Mouse (Mus musculus): Measurements from ENCODE around the gene Helb. TPM values are rescaled to one million over a fixed set of nuclear protein-coding genes. Genes with fewer than 3 reads are reported as not detected.

The Helb gene
- total RNA-seq, 2 experiments from 2014 or later = 6.2 to 8.1 TPM

- DNase-seq (ENCODE audit: low spot score in 2 of 2) = no peak
Observed at GRCm38 (mm10) chr10:120095716-120096115, 17.1 kb downstream of the Helb start.

GRCm38 (mm10) chr10:120095136-120095535, 17.7 kb downstream of the Helb start:
- DNase-seq (ENCODE audit: low spot score in 2 of 2) = no peak

GRCm38 (mm10) chr10:120092548-120092947, 20.2 kb downstream of the Helb start:
- no peak for DNase-seq (ENCODE audit: low spot score in 2 of 2)

DNA sequence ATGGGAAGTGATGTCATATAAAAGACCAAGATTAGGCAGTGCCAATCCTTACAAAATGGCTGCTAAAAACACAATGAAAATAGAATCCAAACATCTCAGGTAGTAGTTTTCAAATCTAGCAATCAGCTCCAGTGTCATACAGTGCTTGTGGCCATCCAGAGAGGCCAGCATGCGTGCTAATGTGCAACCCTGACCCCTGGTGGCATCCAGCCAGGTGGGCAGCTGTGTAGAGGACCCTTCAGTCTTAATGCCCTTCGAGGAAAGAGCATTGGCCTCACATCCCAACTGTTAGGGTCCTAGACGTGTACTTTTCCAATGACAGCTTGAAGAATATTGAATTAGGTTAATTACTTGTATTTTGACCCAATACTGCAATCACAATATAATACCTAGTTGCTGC, 34.9 kb downstream of the Helb start:
- no peak for DNase-seq (ENCODE audit: low spot score in 2 of 2)

- DNase-seq (ENCODE audit: low spot score in 2 of 2) = no peak
Observed at GRCm38 (mm10) chr10:120066319-120066718, 46.5 kb downstream of the Helb start.

- DNase-seq (ENCODE audit: low spot score in 2 of 2) = peak; percentile 28 to 34
Observed at GRCm38 (mm10) chr10:120064424-120064823, 48.4 kb downstream of the Helb start.

GRCm38 (mm10) chr10:120061238-120062130, 51.3 kb downstream of the Helb start:
- DNase-seq (ENCODE audit: low spot score in 2 of 2) = no peak

DNA sequence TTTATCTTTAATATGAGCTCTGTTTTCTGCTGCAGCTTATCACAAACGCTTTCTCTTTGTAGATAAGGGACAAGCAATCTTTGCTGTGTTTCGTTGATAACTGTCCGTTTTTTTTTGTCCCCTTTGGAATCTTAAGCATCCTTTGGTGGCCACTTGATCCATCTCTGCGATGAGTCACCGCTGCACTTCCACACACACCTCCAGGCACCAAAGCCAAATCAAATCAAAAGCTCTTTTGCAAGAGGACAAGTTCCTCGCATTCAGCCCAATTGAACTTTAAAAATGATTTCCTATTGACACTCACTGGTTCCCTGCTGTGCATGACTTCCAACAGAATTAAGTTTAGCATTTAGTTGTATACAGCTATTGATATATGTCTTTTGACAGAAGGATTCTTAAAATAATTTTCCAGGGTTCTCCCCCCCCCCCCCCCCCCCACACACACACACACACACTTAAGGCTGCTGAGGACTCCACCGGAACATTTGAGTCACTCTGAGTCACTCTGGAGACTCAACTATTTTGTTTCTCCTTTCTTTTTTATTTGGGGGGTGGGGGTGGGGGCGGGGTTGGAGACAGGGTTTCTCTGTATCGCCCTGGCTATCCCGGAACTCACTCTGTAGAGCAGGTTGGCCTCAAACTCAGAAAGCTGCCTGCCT, 52.1 kb downstream of the Helb start:
- DNase-seq (ENCODE audit: low spot score in 2 of 2) = no peak

- no peak for DNase-seq (ENCODE audit: low spot score in 2 of 2)
Observed at GRCm38 (mm10) chr10:120044714-120045234, 68.0 kb downstream of the Helb start.

DNA sequence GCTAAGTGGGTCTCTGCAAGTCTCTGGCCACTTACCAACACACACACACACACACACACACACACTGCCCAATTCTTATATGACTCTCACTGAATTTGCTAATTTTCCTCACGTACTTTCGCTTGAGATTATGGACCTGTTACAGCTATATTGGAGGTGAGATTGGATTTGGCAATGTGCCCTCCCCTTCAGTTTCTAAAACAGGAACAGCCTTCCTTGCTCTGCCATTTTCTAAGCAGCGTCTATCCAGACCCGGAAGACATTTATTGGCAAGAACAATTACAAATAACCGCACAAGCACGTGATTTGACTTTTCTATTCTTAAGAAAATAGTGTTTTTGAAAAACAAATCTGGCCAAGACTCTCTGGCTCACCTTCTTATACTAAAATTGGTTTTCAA, 68.5 kb downstream of the Helb start:
- DNase-seq (ENCODE audit: low spot score in 2 of 2) = no peak

DNA sequence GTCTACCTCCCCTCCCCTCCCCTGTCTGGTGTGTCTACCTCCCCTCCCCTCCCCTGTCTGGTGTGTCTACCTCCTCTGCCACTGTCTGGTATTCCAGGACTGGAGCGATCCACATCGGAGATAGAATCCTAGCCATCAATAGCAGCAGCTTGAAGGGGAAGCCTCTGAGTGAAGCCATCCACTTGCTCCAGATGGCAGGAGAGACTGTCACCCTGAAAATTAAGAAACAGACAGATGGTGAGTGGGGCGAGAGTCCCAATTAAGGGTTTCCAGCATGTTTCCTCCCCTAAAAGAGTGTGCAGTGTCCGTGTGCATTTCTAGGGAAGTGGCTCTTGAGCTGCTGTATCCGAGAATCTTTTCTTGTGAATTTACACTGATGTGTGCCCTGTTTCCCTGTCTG, 74.6 kb downstream of the Helb start:
- no peak for DNase-seq (ENCODE audit: low spot score in 2 of 2)

DNA sequence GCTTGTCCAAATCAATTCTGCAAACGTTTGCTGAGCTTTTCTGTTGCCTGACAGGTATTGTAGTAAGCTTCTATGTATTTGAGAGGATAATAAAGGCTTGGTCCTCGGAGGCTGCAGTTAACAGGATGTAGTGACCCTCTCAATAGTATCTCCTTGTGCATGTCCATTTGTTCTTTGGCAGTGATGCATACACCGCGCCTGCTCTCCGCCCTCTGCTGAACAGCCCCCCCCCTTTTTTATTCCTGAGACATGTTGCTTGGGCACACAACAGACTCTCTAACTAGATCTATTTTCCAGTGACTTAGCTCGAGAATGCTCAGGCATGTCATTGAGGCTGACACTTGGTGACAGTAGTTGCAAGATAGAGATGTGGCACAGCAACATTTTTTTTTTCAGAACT, 77.0 kb downstream of the Helb start:
- DNase-seq (ENCODE audit: low spot score in 2 of 2) = no peak

GRCm38 (mm10) chr10:120035211-120035733, 77.5 kb downstream of the Helb start:
- no peak for DNase-seq (ENCODE audit: low spot score in 2 of 2)

- no peak for DNase-seq (ENCODE audit: low spot score in 2 of 2)
Observed at GRCm38 (mm10) chr10:120033866-120034265, 78.9 kb downstream of the Helb start.

Other genes with a start within 250 kb of the Helb start
- 10 to 100 TPM; 67.2 to 69.4 TPM for gene Tmbim4, start 88.6 kb upstream of the Helb start, total RNA-seq (2021)
- 1 to 10 TPM; 4.6 to 6.2 TPM for gene Irak3, start 89.1 kb upstream of the Helb start, total RNA-seq (2021)
- 10 to 100 TPM; 18.9 to 19.6 TPM for gene Llph, start 114.1 kb upstream of the Helb start, total RNA-seq (2021)

Data from gastrocnemius, postnatal 4 days (tissue).